Mouse (Mus musculus) embryonic fibroblast, embryonic 13.5 days (primary cell): Measurements from ENCODE around the gene Ncoa3.

ENCODE experiments used
- CTCF ChIP-seq: IDR thresholded peaks from 2 replicates; pipeline ENCODE4 v1.5.1; 2011; ENCODE audit warnings: mild to moderate bottlenecking, control low read depth, low read length, moderate library complexity, borderline replicate concordance; ENCODE audit not compliant: insufficient read depth
- POLR2A ChIP-seq: IDR thresholded peaks from 2 replicates; pipeline ENCODE4 v1.6.1; 2011; ENCODE audit warnings: low read depth, mild to moderate bottlenecking, control low read depth, low read length, moderate library complexity

- no peak for TF ChIP-seq CTCF
- TF ChIP-seq POLR2A = no peak
Observed at GRCm38 (mm10) chr2:165969391-165969790, 23.0 kb upstream of the Ncoa3 start.
